Mouse (Mus musculus) right cerebral cortex, postnatal 10 days (tissue): Measurements from ENCODE around the gene Gabrd.
A peak's percentile ranks its signal among the peaks of the same experiment; 100 is the strongest.

Experiments
- DNase-seq, 2 experiments: peaks; one replicate each; pipeline ENCODE4 v3.0.0; 2021; ENCODE audit warnings: low spot score in 2 of 2

Gabrd gene

DNA sequence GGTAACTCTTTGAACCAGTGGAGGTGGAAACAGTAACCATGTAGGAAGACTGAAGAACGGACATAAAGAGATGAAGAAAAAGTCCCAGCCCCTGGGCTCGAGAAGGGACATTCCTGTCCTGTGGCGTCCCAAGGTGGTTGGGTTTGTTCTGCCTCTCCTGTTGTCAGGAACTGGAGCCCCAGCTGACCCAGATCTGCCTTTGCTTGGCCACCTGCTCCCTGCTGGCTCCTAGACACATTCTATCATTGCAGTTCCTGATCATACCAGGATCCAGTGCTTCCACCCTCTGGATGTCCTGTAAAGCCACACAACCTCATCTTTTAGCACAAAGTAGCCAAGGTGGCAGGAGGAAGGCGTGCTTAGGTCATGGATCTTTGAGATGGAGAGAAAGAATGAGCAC, 14.6 kb downstream of the Gabrd start:
- DNase-seq = no peak

DNA sequence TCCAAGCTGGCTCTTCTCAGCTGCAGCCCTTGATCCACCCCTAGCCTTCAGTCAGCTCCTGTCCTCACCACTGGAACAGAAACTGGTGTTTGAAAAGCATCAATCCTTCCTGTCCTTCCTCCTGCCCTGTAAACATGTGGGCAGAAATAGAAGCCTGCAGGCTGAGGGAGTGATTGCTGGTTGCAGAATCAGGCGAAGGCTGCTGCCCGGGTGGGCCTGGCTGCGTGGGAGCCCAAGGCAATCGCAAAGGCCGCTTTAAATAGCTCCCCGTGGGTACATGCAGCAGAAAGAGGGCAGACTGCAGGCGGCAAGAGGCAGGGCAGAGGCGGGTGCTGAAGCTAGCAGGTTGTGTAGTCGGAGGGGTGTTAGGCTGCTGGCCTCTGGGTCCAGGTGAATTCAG, 15.2 kb downstream of the Gabrd start:
- peak; percentile 64 to 69 for DNase-seq

DNA sequence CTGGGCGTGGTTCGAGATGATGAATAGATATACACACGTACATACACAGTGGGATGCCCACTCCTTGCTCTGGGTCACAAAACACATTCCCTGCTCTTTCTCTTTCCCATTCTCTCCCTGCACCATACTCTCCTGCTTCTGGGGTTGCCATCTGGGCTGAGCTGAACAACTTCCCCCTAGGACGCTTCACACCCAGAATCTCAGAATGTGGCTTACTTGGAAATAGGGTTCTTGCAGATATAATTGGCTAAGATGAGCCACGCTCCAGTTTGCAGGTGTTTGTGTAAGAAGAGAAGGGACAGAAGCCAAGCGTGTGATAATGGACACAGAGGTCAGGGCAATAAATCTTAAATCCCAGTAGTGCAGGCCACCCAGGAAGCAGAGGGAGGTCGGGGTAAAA, 15.9 kb downstream of the Gabrd start:
- no peak for DNase-seq

DNA sequence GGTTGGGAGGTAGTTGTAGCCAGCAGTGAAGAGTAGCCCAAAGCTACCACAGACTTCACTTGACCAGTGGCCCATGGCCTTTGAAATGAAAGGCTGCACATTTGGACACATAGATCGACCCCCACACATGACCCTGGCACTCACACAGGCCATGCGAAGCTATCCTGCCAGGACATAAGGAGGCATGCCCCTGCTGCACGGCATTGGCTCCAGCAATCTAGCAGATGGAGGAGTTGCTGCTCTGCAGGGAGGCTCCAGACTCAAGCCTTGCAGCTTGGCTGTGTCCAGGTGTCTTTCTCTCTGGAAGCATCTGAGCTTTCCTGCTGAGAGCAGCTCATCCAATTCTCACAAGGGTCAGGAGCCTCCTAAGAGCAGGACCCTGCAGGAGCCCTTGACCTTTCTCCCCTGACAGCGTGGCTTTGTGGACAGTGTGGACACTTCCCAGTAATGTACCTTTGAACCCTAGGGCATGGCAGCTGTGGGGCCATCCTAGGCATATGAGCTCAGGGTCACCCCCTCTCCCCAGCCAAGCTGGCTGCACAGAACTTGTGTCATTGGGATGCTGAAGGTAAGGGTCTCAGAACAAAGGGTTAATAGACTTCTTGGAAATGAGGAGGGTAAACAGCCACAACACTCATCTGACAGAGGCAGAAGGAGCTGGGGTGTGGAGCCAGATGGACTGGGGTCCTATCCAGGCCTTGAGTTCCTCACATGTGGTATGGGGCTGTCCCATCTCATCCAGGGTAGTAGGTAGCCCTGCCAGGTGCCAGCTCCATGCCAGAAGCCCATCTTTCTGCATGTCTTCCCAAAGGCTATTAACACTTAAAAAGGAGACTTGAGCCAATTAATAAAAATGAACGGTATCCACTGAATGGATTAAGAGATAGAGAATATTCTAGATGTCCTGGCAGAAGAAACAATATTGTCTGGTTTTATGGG, 25.8 kb downstream of the Gabrd start:
- DNase-seq = no peak

DNA sequence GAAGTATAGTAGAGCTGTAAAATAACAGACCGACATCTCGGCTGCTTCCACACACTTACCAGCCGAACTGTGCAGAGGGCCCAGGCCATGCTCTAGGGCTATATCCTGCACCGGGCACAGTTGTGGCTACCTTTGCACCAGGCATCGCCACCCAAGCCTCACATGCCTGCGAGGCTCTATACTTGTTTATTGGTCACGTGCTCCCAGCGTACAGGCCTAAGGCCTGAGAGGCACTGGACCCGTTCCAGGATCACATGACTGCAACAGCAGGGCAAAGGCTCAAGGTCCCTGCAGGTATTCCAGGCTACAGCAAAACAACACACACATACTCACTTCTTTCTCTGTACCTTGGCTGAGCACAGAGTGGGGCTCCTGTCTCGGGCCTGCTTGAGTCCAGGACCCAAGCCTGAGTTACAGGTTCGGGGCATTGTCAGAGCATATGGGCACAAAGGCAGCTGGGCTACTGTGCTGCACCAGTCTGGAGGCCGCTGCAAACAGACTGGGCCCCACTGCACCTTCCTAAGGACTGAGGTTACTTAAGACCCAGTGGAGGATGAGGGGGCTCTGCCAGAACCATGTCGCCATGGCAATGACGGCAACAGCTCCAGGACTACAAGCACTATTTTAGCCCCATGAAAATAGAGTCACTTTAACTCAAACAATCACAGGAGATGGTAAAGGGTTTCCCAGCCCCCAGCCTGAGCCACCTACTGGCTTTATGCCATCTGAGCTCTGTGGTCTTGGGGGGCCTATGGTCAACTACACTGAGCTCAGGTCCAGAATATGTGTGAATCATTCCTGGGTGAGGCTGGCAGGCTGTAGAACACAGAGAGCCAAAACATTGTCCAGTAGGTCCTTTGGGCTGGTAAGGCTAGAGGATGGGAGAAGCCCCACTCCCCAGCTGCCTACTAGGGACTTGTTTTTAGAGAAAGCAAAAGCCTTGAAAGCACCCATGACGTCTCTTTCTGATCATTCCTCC, 26.9 kb downstream of the Gabrd start:
- DNase-seq = peak; percentile 55 to 65

DNA sequence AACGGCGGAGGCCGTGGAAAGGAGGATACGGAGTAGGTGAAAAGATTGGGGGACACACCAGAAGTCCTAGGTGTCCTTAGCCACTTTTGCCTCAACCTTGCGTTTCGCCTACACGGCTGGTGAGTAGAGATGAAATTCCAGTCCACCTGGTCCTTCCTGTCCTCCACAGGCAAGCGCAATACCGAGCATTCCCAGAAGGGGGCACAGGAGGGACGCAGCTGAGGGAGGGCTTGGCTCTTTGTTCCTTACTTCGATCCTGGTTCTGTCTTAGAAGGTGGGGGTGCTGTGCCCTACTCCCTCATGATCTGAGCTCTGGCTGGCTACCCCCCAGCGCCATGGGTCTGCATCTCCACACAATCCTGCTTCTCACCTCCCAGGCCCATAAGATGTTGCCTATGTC, 29.2 kb downstream of the Gabrd start:
- peak; percentile 60 to 83 for DNase-seq

DNA sequence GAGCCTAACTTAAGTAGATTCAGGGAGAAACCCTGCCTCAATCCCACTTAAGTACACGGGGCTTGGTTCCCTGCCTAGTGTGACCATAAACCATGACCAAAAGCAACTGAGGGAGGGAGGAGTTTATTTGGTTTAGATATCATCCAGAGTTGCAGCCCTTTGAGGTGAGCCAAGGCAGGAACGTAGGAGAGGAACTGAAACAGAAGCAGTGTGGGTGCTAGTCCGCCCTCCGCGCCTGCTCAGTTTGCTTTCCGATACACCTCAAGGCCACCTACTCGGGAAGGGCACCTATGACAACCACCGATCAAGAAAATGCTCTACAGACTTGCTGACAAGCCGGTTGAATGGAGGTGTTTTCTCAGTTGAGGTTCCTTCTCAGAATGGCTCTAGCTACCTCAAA, 30.2 kb downstream of the Gabrd start:
- no peak for DNase-seq

DNA sequence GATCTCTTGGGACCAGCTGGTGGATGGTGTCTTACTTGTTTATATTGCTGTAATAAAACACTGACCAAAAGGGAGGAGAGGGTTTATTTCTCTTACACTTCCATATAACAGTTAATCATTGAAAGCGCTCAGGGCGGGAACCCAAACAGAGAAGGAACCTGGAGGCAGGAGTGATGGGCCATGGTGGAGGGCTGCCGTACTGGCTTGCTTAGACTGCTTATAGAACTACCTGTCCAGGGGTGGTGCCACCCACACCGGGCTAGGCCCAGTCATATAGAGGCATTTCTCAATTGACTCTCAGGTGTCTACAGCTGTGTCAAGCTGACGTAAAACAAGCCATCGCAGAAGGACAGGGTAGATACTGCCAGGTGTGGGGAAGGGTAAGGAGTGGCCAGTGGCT, 31.1 kb downstream of the Gabrd start:
- no peak for DNase-seq

DNA sequence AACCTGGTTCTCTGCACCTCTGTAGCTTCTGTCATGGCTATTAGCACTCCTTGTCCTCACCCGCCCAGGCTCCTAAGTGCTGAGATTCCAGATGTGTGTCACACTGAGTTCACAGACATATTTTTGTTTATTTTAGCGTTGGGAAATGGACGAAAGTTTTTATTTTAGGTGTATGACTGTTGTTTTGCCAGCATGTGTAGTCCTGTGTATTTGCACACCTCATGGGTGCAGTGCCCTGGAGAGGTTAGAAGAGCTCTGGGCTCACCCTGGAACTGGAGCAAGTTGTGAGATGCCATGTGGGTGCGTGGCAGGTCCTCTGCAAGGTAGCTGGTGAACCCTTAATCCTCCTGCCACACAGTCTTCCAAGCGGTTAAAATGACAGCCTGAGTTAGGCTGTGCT, 35.5 kb downstream of the Gabrd start:
- no peak for DNase-seq

DNA sequence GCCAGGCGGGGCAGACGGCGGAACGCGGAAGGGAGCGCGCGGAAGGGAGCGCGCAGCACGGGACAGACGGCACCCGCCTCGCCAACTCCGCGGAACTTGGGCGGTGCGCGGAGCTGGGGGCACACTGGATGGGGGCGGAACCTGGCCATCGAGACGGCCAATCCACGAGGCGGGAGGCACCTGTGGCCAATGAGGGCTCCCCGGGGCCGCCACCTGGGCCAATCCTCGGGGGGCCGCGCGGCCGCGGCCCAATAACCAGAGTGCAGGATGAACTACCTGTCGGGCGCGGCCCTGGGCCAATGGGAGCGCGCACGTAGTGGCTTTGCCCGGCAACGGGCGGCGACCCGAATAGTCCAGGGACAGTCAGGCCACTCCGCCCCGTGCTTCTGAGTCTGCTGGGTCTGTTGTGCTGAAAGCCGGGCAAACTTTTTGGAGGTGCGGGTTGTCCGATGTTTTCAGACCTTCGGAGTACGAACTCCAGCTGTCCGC, 36.6 kb downstream of the Gabrd start, which contains the start of gene Prkcz:
Gene Prkcz, minus strand, starts transcription at position 59 of the 489 bp plus-strand sequence.
- peak; percentile 69 to 70 for DNase-seq

DNA sequence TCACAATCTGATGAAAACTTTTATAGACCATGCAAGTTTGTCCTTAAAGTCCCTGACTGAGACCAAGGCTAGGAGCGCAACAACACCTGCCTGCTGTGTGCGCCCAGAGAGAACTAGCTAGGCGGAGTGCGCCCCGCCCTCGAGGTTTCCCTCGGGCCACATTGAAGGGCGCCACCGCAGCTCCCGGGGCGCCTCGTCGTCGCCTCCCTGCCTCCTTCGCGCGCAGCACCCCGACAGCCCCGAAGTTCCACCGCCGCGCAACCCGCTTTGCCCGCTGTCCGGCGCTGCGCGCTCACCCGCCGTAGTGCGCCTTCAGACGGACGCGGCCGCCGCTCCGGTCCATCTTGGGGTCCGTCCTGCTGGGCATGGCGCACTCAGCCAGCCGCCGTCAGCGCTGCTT, 37.1 kb downstream of the Gabrd start:
- DNase-seq = no peak

DNA sequence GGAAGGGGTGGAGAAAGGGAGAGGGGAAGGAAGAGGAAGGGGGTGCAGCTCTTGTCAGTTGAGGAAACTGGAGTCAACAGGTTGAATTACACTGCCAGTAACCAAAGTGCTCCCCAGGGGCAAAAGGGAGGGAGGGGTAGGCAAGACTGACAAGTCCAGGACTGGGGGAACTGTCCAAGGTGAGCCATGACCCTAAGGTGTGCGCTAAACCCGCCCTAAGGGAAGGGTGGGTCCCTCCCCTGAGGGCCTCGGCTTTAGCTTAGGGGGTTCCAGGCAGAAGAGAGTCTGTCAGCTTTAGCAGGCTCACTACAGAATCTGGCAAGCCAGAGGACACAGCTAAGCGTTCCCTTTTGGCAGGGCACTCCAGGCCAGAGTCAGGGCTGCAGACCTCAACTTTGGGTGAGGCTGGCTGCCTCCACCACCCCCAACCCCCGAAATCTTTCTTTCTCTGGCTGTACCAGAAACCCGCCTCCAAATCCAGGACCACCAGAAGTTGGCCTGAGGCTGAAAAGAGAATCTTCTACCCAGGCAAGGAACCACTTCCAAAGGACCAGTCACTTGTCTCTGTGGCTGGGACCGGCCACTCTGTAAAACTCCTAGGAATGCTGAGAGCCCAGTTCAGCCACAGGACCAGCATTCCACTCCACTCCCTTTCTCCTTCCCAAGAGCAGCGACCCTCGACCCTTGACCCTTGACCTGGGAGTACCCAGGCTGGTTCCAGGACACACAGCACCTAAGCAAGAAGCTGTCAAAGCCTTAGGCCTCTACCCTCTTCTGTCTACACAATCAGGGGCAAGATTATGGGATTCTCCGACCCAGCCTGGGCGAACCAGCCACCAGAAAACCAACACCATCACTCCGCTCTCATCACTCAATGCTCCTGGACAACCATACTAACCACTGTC, 38.1 kb downstream of the Gabrd start:
- no peak for DNase-seq

DNA sequence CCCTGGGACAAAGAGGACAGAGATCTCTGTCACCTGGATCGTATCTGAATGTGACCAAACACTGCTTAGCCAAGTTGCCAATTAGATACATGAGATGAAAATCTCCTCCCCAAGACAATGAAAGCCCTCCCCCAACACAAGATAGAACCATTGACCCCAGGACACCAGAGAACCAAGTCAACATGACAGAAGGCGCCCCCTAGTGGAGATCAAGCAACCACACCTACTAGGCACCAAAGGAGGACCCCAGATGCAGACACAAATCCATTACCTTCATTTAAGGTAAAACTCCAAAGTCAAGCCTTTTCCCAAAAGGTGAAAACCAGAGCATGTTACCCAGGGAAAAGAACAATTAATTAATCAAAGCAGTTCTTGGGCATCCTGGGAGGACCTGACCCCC, 40.3 kb downstream of the Gabrd start:
- DNase-seq = no peak

DNA sequence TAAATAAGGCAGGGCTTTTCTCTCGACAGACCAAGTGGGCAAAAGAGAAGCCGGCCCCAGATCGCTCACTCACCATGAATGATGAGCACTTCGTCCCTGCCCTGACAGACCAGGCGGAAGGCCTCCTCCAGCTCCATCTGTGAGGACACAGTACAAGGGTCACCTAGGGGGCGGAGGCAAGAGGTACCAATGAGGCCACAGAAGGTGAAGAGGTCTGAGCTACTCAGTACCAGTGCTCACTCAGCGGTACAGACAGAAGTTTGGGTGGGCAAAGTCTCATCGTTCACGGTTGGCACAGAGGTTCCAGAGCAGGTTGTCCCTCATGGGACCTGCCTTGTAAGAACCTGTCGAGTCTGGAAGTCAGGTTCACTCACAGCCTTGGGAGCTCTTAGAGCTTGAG, 41.6 kb downstream of the Gabrd start:
- DNase-seq = no peak

DNA sequence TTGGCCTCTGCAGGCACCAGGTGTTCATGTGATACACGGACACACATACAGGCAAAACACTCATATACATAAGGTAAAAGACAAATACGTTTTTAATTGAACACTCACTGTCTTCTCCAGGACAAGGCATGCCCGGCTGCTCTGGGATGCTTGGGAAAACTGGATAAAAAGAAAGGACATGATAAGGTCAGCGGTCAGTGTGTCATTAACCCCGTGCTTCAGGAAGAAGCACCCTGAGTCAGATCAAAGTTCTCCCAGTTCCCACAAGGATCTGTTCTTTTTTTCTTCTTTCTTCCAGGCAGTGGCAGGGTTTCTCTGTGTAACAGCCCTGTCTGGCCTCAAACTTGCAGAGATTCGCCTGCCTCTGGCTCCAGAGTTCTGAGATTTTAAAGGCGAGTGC, 43.4 kb downstream of the Gabrd start:
- no peak for DNase-seq

DNA sequence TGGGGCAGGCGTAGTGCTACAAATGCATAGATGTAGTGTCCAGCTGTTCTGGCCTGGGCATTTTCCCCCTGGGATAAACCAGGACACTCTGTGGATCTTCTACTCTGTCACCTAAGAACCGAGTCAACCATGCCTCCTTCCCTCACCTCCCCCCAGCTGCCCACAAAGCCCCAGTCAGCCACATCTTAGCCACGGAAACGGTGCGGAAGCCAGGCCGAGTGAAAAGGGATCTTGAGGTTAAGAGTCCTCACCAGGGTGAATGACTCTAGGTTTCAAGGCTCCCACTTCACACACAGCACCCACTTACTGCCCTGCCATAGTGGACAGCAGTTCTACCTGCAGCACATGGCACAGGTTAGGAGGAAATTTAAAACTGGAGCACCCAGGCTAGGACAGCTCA, 43.9 kb downstream of the Gabrd start:
- DNase-seq = no peak

DNA sequence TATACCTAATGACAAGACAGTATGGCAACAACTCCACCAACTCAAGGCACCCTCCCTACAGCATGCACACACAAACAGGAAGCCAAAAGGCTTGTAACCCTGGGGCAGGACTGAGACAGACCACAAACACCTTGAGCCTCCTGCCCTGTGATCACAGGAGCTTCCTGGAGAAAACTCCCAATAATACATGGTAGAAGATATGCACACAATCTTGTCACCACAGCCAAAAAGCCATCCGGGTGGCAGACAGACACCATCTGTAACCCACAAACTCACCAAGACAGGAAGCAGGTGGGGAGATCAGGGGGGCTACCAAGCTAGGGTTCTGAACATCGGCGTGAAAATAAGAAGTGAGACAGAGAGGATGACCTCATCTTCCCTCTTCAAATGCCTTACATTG, 45.3 kb downstream of the Gabrd start:
- DNase-seq = no peak

DNA sequence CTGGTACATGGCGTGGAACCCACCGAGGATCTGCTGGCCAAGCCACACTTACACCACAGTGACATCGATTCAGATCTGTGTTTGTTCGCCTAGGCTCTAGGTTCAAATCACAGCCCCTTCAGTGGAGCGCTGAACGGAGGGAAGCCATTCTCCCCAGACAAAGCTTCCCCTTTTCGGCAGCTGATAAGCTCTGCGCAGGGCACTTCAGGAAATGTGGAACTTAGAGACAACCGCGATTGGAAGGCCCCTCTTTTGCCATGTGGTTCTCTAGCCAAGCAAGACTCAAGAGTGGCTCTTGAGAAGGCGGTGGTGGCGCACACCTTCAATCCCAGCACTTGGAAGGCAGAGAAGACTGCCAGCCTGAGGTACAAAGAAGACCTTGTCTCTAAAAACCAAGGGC, 51.6 kb downstream of the Gabrd start:
- no peak for DNase-seq

DNA sequence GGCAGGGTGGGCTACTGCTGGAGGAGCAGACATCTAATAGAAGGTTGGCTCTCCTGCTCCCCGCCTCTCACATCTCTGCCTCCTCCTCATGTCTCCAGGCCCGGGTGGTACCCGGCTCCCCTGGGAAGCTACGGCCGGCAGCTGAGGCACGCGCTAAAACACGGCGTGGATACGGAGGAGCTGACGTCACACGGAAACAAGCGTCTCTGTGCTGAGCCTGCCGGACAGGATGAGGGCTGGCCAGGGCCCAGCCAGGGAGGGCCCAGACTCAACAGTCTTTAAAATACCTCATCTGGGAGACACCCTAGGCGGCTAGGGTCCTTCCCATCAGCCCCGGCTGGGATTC, 52.3 kb downstream of the Gabrd start:
- DNase-seq = peak; percentile 88 to 92

DNA sequence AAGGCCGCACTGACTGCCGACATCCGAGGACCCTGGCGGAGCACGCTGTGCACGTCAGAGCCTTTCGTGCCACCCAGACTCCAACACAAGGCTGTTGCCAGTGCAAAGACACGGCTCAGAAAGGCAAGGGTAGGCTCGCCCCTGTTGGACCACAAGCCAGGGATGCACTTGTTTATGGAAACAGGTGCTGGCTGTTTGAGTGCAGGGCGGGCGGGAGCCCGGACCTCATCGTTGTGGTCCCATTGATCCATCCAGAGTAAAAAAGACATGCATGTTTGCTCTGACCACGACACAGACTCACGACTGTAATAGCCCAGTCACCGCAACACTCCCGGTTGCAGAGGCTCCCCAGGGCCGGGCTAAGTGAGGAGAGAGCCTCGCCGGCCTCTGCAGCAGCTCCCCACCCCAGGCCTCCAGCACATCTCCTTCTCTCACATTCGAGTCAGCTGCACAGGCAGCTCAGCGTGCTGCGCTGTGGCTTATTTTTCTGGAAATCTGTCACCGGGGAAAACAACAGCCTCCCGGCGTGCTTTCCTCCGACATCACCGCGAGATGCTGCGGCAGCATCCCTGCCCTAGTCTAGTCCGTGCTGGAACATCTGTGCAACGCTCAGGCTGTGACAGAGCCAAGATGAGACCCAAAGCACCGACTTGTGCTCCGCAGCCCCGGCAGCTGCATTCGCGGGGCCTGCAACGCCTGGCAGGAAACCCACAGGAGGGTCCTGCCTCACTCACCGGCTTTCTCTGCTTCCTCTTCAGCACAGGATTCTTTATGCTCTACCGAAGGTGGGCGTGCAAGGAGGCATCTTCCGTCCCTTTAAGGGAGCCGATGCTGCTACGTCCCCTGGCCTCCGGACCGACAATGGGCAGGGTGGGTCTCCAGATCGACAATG, 53.0 kb downstream of the Gabrd start:
- DNase-seq = peak; percentile 57 to 68

DNA sequence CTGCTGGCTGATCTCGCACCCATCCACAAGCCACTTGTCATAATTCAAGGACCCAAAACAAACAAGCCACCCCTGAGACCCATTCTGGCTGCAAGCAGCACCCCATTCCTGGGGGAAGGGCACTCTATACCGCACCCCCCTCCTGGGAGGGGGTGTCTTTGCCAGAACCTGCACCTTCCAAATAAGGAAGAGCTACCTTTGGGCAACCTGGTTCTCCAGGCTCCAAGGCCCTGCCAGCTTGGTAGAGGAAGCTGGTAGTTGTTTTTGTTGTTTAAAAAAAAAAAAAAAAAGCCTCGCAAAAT, 53.7 kb downstream of the Gabrd start:
- DNase-seq = peak in 1 of 2 experiments; percentile 38
